Mouse (Mus musculus) lung, adult 2 months (tissue): ENCODE results near the gene Iqcf5. TPM values are rescaled to one million over a fixed set of nuclear protein-coding genes. Genes with fewer than 3 reads are reported as not detected.

ENCODE experiments used
- DNase-seq: peaks from one replicate; pipeline ENCODE4 v3.0.0; 2022
- H3K4me1 ChIP-seq: fragments of 200-500 bp; 2 replicates; pipeline ENCODE4 v1.6.1; 2011; ENCODE audit warnings: low read length; ENCODE audit not compliant: control insufficient read depth, insufficient read depth
- H3K4me3 ChIP-seq: fragments of 200-500 bp; replicated peaks from 2 replicates; pipeline ENCODE3; 2011; ENCODE audit warnings: low read depth, mild to moderate bottlenecking, control low read depth, low read length; ENCODE audit errors: extremely low read depth
- CTCF ChIP-seq: fragments of 200-500 bp; IDR thresholded peaks from 2 replicates; pipeline ENCODE4 v1.5.1; 2011; ENCODE audit warnings: mild to moderate bottlenecking, low read length, control low read depth; ENCODE audit not compliant: insufficient read depth
- POLR2A ChIP-seq: fragments of 200-500 bp; IDR thresholded peaks from 2 replicates; pipeline ENCODE4 v1.6.1; 2011; ENCODE audit warnings: low read depth, mild to moderate bottlenecking, control low read depth, low read length, borderline replicate concordance; ENCODE audit errors: extremely low read depth
- WGBS: fragments of 180-500 bp; shearing (Covaris S2); methylation state at CpG from one replicate; pipeline ENCODE4 v1.1.7; 2018; 5-methylcytosine and 5-hydroxymethylcytosine counted together
- polyA plus RNA-seq: library from polyadenylated mRNA; depleted of rRNA; stranded (reverse); fragments of >200 nt; gene quantifications from 2 replicates; pipeline ENCODE4 v1.2.3, GENCODE M21; 2012; rRNA removed

Gene Iqcf5
- 0.27 TPM in 1 of 2 replicates, not detected in the other for polyA plus RNA-seq

DNA sequence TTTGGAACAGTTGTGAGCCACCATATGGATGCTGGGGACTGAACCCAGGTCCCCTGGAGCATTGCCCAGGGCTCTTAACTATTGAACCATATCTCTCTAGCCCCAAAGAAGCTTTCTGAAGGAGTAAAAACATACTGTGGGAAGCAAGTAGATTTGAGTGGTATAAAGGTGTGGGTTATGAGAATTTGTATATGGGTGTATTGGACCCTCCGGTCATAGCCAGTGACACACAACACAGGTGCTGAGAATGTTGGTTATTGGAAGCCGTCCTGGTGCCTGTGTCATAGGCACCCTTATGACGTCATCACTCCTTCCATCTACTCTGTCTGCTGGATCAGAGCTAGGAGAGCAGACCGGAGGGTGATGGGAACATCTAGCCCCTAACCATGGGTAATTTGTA is at the start of gene Iqcf5:
Iqcf5 (plus strand) TSS at position 301 of the 400 bp plus-strand sequence.
- Histone ChIP-seq H3K4me3 (no peak within 1 kb of the TSS), H3K4me1 (no peaks in the 10 kb centered on the region; the same call in 1 of the 2 replicates)
- no peak for TF ChIP-seq CTCF
- TF ChIP-seq POLR2A, result no peak
- DNase-seq, result no peak
- WGBS, result 82% methylated on average over 4 of the region's 4 CpGs

DNA sequence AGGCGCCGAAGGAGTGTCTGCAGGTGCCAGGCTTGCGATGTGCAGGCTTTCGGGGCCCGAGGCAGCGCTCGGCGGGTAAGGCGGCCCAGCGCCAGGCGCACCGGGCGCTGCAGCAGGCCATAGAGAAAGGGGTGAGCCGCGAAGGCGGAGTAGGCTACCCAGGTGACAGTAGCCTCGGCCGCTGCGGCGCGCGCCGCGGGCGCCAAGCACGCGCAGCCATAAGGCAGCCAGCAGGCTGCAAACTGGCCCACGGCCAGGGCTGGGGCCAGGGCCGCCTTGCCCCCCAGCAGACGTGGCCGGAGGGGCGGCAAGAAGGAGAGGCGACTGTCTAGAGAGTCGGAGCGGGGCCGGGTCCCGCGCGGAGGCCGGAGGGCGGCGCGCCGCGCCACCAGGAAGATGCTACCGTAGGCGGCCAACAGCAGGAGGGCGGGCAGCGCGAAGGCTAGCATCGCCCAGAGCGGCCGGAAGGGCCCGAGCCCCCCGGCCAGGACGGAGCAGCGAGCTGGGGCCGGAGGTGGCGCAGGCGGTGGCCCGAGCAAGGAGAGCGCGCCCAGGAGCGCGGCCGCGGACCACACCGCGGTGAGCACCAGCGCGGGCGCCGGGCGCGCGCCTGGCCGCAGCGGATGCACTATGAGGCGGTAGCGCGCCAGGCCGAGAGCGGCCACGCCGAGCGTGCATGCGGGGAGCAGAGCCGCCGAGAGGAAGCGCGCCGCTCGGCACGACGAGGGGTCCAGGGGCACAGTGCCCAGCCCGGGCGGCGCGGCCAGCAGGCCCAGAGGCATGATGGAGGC is 49.4 kb upstream of the Iqcf5 start:
- peak overlapping the region; percentile 42 for H3K4me3 ChIP-seq
- 5% methylated on average over 98 of the region's 99 CpGs for WGBS
- TF ChIP-seq POLR2A, result no peak
- no peak for TF ChIP-seq CTCF
- no peak for DNase-seq
- H3K4me1 ChIP-seq, result no peaks in the 10 kb centered on the region

DNA sequence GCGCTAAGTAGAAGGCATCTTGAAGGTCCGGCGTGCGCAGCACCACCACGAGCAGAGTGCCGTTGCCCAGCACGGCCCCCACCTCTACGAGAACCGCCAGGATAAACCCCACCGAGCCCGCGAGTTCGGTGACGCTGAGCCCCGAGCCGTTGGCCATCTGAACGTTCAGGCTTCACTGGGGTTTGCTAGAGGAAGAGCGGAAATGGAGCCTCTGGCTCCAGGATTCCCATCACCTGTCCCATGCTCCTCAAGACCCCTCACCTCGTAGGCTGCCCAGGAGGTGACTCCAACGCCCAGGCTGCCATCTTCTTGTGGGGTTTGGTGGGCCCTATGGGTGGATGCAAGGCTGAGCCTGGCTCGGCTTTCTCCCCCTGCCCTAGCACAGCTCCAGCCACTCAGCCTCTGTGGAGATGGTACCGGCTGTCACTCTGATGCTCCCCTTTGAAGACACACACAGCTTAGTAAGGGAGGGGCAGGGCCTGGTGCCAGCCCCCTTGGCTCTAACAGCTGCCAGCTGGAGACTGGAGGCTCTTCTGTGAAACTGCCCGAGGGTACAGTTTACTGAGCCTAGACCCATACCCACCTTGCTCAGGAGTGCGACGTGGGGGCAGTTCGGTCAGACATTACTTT is 48.7 kb upstream of the Iqcf5 start, which contains the start of gene Gpr62:
Gpr62 (minus strand) TSS at position 368 of the 630 bp plus-strand sequence.
- Histone ChIP-seq H3K4me1 (no peaks in the 10 kb centered on the region), H3K4me3 (peak within 1 kb of the TSS; percentile 42)
- no peak for DNase-seq
- 34% methylated on average over 26 of the region's 26 CpGs for WGBS
- TF ChIP-seq POLR2A (no peak), CTCF (no peak)

DNA sequence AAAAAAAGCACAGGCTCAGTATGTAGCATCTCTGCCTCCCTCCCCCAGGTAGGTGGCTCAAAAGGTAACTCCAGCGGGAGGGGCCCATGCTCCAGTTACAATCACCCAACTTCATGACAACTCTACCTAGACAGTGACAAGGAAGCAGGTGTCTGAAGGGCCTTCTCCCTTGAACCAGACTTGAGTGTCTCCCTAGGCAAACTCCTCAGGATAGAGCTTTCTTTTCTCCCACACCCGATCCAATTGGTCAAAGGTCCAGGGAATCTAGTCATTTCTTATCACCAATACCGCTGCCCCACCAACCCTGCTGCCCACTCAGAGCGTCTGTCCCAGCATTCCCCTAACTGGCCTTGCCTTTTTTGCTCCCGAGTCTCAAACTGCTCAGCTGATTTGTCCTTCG is 47.7 kb upstream of the Iqcf5 start:
- 83% methylated on average over 6 of the region's 6 CpGs for WGBS
- TF ChIP-seq CTCF (no peak), POLR2A (no peak)
- H3K4me3 ChIP-seq, result no peak overlapping the region
- H3K4me1 ChIP-seq, result no peaks in the 10 kb centered on the region
- DNase-seq, result no peak

DNA sequence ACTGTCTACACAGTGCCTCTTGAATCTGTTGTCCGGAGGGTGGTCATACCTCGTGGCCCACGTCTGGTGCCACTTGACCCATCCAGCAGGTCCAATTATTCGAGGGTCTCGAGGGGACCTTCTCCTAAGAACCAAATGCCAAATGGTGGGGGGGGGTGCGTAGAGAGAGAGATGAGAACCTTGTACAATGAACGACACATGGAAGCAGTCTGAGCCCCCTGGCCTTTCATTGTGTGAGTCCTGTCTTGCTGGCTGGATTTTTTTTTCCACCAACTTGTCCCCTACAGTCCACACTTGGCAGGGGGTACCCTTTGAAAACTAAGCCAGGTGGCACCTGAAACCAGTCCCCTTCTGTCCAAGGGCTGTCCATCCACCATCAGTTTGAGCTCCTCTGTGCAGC is 46.6 kb upstream of the Iqcf5 start:
- 93% methylated on average over 7 of the region's 7 CpGs for WGBS
- H3K4me1 ChIP-seq, result no peaks in the 10 kb centered on the region
- no peak for TF ChIP-seq CTCF
- no peak overlapping the region for H3K4me3 ChIP-seq
- DNase-seq, result no peak

DNA sequence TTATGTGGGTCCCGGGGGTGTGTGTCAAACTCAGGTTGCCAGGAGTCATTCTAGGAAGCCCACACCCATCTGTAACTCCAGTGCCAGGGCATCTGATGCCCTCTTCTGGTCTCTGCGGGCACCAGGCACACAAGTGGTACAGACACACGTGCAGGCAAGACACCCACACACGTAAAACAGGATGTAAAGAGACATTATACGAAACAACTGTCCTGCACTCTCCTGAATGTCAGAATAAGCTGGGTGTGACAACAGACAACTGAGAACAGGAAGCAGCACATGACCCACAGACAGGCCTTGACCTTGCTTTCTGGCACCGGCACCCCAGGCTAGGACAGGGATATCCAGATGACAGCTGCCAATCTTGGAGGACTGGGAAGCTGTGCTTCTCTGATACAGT is 45.1 kb upstream of the Iqcf5 start:
- 52% methylated on average over 6 of the region's 6 CpGs for WGBS
- Histone ChIP-seq H3K4me3 (no peak overlapping the region), H3K4me1 (peaks cover 1% of the 10 kb centered on the region; the same call in 1 of the 2 replicates)
- DNase-seq, result no peak
- TF ChIP-seq POLR2A (no peak), CTCF (no peak)

DNA sequence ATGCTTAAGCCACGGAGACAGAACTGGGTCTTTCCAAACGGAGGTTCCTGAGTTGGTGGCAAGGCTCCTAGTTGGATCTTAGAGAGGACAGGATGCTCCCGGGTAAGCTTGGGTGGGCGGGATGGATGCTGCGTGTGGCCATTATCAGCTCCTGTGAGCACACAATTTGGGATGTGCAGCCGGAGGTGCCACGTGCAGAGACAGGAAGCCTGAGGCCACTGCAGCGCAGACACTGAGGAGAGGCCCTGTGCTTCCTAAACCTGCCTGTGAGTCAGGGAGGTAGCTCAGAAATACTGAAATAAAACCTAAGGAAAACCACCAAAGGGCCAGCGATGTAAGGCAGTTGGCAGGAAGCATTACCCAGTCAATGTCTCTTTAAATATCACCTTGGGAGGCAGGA is 44.6 kb upstream of the Iqcf5 start:
- DNase-seq, result no peak
- H3K4me1 ChIP-seq, result peaks cover 4% of the 10 kb centered on the region; the same call in 1 of the 2 replicates
- WGBS, result 49% methylated on average over 9 of the region's 9 CpGs
- TF ChIP-seq POLR2A (no peak), CTCF (no peak)
- no peak overlapping the region for H3K4me3 ChIP-seq

DNA sequence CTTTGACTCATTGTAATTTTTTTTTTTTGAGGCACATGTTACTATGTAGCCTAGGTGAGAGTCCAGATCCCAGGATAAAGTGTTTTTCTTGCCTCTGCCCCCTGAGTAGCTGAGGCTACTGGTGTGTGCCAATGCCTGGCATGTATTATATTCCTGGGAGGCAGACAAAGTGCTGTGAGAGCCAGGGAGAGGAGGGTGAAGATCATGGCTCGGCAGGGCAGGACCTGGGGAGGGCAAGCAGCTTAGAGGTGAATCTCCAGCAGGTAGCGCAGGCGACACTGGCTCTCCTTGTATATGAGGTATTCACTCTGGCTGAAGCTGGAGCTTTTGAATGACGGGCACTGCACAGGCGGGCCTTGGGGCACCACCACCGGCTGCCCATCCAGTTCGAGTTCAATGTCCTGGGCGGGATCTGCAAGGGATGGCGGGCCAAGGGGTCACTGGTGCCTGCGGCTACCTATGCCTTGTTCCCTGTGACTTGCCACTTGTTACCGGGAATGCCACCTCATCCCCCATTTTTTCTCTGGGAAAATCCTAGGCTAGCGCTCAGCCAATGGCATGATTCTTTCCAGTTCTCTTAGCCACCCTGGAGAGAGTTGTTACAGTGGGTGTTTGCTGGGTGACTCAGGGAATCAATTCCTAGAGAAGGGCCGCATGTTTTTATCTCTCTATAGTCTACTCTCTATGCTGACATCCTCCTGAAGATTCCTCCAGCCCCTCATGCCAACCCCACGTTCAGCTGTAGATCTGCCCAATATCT is 43.2 kb upstream of the Iqcf5 start:
- DNase-seq, result no peak
- no peak overlapping the region for H3K4me3 ChIP-seq
- 75% methylated on average over 14 of the region's 14 CpGs for WGBS
- peaks cover 8% of the 10 kb centered on the region; the same call in 1 of the 2 replicates for H3K4me1 ChIP-seq
- TF ChIP-seq CTCF (no peak), POLR2A (no peak)

DNA sequence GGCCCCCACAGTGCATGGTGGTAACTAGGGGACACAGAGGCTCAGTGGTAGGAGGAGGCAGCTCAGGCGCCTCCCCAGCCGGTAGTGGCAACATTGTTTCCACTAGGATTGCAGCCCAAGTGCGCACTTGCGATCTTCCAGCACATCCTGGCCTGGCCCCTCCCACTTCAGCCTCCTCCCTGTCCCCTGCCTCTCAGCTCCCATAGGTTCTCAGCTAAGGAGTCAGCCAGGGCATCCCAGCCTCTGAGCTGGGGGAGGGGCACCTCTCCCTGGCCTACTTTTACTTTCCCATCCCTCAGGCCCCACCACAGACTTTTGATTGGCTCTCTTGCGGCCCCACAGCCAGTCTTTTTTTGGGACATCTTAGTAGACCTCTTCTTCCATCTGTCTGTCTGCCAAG is 42.5 kb upstream of the Iqcf5 start:
- TF ChIP-seq POLR2A, result peak; percentile 60; the same call in 1 of the 2 replicates
- TF ChIP-seq CTCF, result no peak
- no peak for DNase-seq

More for the DNA sequence above, 42.5 kb upstream of the Iqcf5 start:
- Histone ChIP-seq H3K4me1 (peaks cover 8% of the 10 kb centered on the region; the same call in 1 of the 2 replicates), H3K4me3 (peak overlapping the region; percentile 15)
- 30% methylated on average over 5 of the region's 5 CpGs for WGBS
